Mouse (Mus musculus): ENCODE measurements at regions not wholly inside any gene's neighbourhood (a gene's known extent, or its start where the extent isn't known, plus 50 kb on each side); places are given as distances from the start of the nearest gene placed in this dataset.

GRCm38 (mm10) chr2:174884232-174885225 is 124.1 kb downstream of the Edn3 start:
- no peak for DNase-seq (ENCODE audit: low spot score in 2 of 2)

GRCm38 (mm10) chr2:174892658-174893057 is 117.4 kb upstream of the Gm14444 start:
- DNase-seq (ENCODE audit: low spot score in 2 of 2), result no peak

- DNase-seq (ENCODE audit: low spot score in 2 of 2), result no peak
These were observed 112.6 kb upstream of the Gm14444 start for GRCm38 (mm10) chr2:174897424-174897823.

- no peak for DNase-seq (ENCODE audit: low spot score in 2 of 2)
These were observed 109.9 kb upstream of the Gm14444 start for GRCm38 (mm10) chr2:174899940-174900670.

GRCm38 (mm10) chr2:174900671-174900991 is 109.4 kb upstream of the Gm14444 start:
- DNase-seq (ENCODE audit: low spot score in 2 of 2), result peak; percentile 11 to 39

GRCm38 (mm10) chr2:174901801-174902200 is 108.2 kb upstream of the Gm14444 start:
- no peak for DNase-seq (ENCODE audit: low spot score in 2 of 2)

- DNase-seq (ENCODE audit: low spot score in 2 of 2), result no peak
These were observed 106.4 kb upstream of the Gm14444 start for GRCm38 (mm10) chr2:174903627-174904026.

GRCm38 (mm10) chr2:174905865-174906639 is 104.0 kb upstream of the Gm14444 start:
- DNase-seq (ENCODE audit: low spot score in 2 of 2), result peak in 1 of 2 experiments; percentile 17

GRCm38 (mm10) chr2:174917146-174917905 is 92.7 kb upstream of the Gm14444 start:
- DNase-seq (ENCODE audit: low spot score in 2 of 2), result no peak

GRCm38 (mm10) chr2:174917975-174918374 is 92.1 kb upstream of the Gm14444 start:
- no peak for DNase-seq (ENCODE audit: low spot score in 2 of 2)

- no peak for DNase-seq (ENCODE audit: low spot score in 2 of 2)
These were observed 87.8 kb upstream of the Gm14444 start for GRCm38 (mm10) chr2:174922208-174922607.

GRCm38 (mm10) chr2:174929718-174930117 is 80.3 kb upstream of the Gm14444 start:
- no peak for DNase-seq (ENCODE audit: low spot score in 2 of 2)

GRCm38 (mm10) chr2:174932137-174933012 is 77.7 kb upstream of the Gm14444 start:
- peak; percentile 25 to 64 for DNase-seq (ENCODE audit: low spot score in 2 of 2)

- no peak for DNase-seq (ENCODE audit: low spot score in 2 of 2)
These were observed 77.1 kb upstream of the Gm14444 start for GRCm38 (mm10) chr2:174933013-174933353.

- DNase-seq (ENCODE audit: low spot score in 2 of 2), result peak in 1 of 2 experiments; percentile 7
These were observed 73.4 kb upstream of the Gm14444 start for GRCm38 (mm10) chr2:174936665-174937064.

GRCm38 (mm10) chr2:174937930-174938329 is 72.1 kb upstream of the Gm14444 start:
- no peak for DNase-seq (ENCODE audit: low spot score in 2 of 2)

GRCm38 (mm10) chr2:174942221-174942620 is 67.8 kb upstream of the Gm14444 start:
- no peak for DNase-seq (ENCODE audit: low spot score in 2 of 2)

- DNase-seq (ENCODE audit: low spot score in 2 of 2), result no peak
These were observed 61.9 kb upstream of the Gm14444 start for GRCm38 (mm10) chr2:174948106-174948505.

Measured in spleen, postnatal 14 days (tissue).